ENCODE assay signal across 22 mouse cellular contexts in genomic region chr2:35458421-35458820, GRCm38 (mm10).
"Had no signal": no experiment of that assay in that cellular context is flagged by ENCODE, and none has a peak within 500 bp of the region (broad histone marks: within the 10 kb centered on the region; RNA-seq: fewer than 3 reads in every experiment).

No protein-coding gene starts in this region.

- H3K27me3 ChIP-seq: limb, embryonic 15.5 days; liver, embryonic 15.5 days; megakaryocyte, embryonic 14.5 days had no signal

- H3K4me2 ChIP-seq: limb, embryonic 12.5 days; limb, embryonic 15.5 days; liver, embryonic 11.5 days; liver, embryonic 15.5 days; neural tube, embryonic 12.5 days; neural tube, embryonic 15.5 days had no signal

- H3K27ac ChIP-seq: limb, embryonic 12.5 days; limb, embryonic 15.5 days; liver, embryonic 15.5 days; midbrain, embryonic 10.5 days; neural tube, embryonic 12.5 days; neural tube, embryonic 15.5 days; stomach, postnatal 0 days had no signal

- H3K4me3 ChIP-seq: limb, embryonic 12.5 days; limb, embryonic 15.5 days; liver, embryonic 15.5 days; megakaryocyte, embryonic 14.5 days; midbrain, embryonic 10.5 days; neural tube, embryonic 12.5 days; neural tube, embryonic 15.5 days had no signal

- ATAC-seq: lung, postnatal 0 days had no signal

- DNase-seq: kidney, adult 9 months; kidney, postnatal 14 days; kidney, postnatal 4 days; left cerebral cortex, postnatal 4 days; lung, adult 2 months; midbrain, embryonic 14.5 days; right cerebral cortex, adult 18-20 months; right cerebral cortex, postnatal 14 days; right cerebral cortex, postnatal 4 days; thymus, adult 2 months; thymus, postnatal 14 days; thymus, postnatal 4 days had no signal

- H3K9me3 ChIP-seq: limb, embryonic 12.5 days; limb, embryonic 15.5 days; liver, embryonic 15.5 days; midbrain, embryonic 10.5 days; neural tube, embryonic 12.5 days; neural tube, embryonic 15.5 days had no signal

- H3K36me3 ChIP-seq: limb, embryonic 12.5 days; limb, embryonic 15.5 days; midbrain, embryonic 10.5 days; neural tube, embryonic 12.5 days; neural tube, embryonic 15.5 days had no signal

- H3K9ac ChIP-seq: limb, embryonic 12.5 days; limb, embryonic 15.5 days; liver, embryonic 15.5 days; neural tube, embryonic 12.5 days; neural tube, embryonic 15.5 days had no signal
